Mouse (Mus musculus) stomach, embryonic 14.5 days (tissue): Measurements from ENCODE around the gene Gm30083. TPM values are rescaled to one million over a fixed set of nuclear protein-coding genes. Genes with fewer than 3 reads are reported as not detected.

Experiments
- ATAC-seq: fragments of 200-750 bp; cut with Nextera tagmentation; 2 replicates; pipeline ENCODE4 v1.8.0; 2017; ENCODE audit warnings: low read depth, moderate TSS enrichment; ENCODE audit not compliant: insufficient number of reproducible peaks, insufficient read depth, low FRiP score
- H3K27ac ChIP-seq: fragments of 300-500 bp; sonication (generic); 2 replicates; pipeline ENCODE4 v1.5.1; 2014; ENCODE audit warnings: mild to moderate bottlenecking, low read length, moderate library complexity, mixed read lengths
- H3K27me3 ChIP-seq: fragments of 300-500 bp; sonication (generic); 2 replicates; pipeline ENCODE4 v1.6.1; 2014; ENCODE audit warnings: low read length, control low read depth, mixed read lengths; ENCODE audit not compliant: control insufficient read depth, insufficient read depth
- H3K36me3 ChIP-seq: fragments of 300-500 bp; sonication (generic); 2 replicates; pipeline ENCODE4 v1.6.1; 2014; ENCODE audit warnings: mild to moderate bottlenecking, control low read depth, low read length, moderate library complexity, mixed read lengths; ENCODE audit not compliant: control insufficient read depth, insufficient read depth
- H3K4me1 ChIP-seq: fragments of 300-500 bp; sonication (generic); 2 replicates; pipeline ENCODE4 v1.6.1; 2014; ENCODE audit warnings: low read length, control low read depth, mixed read lengths; ENCODE audit not compliant: control insufficient read depth, insufficient read depth
- H3K4me2 ChIP-seq: fragments of 300-500 bp; sonication (generic); replicated peaks from 2 replicates; pipeline ENCODE4 v1.6.1; 2014; ENCODE audit warnings: low read depth, low read length, control low read depth
- H3K4me3 ChIP-seq: fragments of 300-500 bp; sonication (generic); 2 replicates; pipeline ENCODE4 v1.5.1; 2014; ENCODE audit warnings: low read depth, low read length, control low read depth
- H3K9ac ChIP-seq: fragments of 300-500 bp; sonication (generic); replicated peaks from 2 replicates; pipeline ENCODE4 v1.6.1; 2014; ENCODE audit warnings: low read depth, mild to moderate bottlenecking, control low read depth, low read length, moderate library complexity, mixed read lengths
- H3K9me3 ChIP-seq: fragments of 300-500 bp; sonication (generic); 2 replicates; pipeline ENCODE4 v1.6.1; 2016; ENCODE audit warnings: low read depth, low read length, control low read depth; ENCODE audit not compliant: control insufficient read depth
- WGBS: fragments of 180-500 bp; shearing (Covaris S2); extraction: QIAGEN DNeasy Blood & Tissue Kit; methylation state at CpG from one replicate; pipeline ENCODE4 v1.1.7; 2014; 5-methylcytosine and 5-hydroxymethylcytosine counted together
- polyA plus RNA-seq: library from polyadenylated mRNA; unstranded; fragments of >200 nt; fragmentation: Nextera tagmentation; extraction: Ambion mirVana; gene quantifications from 2 replicates; pipeline ENCODE4 v1.2.1, GENCODE M21; 2014

The Gm30083 gene
- polyA plus RNA-seq, 1 experiment from 2014 or later = not detected

GRCm38 (mm10) chr14:33978604-33979059, 36.4 kb downstream of the Gm30083 start, which contains the start of gene Zfp488:
Gene Zfp488, minus strand, starts transcription at chr14:33978764.
- H3K4me1 ChIP-seq = no peaks in the 10 kb centered on the region
- peak within 1 kb of the TSS; percentile 53 for H3K4me2 ChIP-seq
- 1% methylated on average over 25 of the region's 25 CpGs for WGBS
- ATAC-seq = peak; percentile 46; the same call in 1 of the 2 replicates
- no peaks in the 10 kb centered on the region for H3K27me3 ChIP-seq
- 0 out of 2 replicates have a peak within 1 kb of the TSS, but pooled peaks have one; percentile 18 for H3K9ac ChIP-seq
- H3K36me3 ChIP-seq = no peaks in the 10 kb centered on the region
- no peaks in the 10 kb centered on the region for H3K9me3 ChIP-seq
- H3K27ac ChIP-seq = no peak within 1 kb of the TSS
- H3K4me3 ChIP-seq = peak within 1 kb of the TSS; percentile 33

DNA sequence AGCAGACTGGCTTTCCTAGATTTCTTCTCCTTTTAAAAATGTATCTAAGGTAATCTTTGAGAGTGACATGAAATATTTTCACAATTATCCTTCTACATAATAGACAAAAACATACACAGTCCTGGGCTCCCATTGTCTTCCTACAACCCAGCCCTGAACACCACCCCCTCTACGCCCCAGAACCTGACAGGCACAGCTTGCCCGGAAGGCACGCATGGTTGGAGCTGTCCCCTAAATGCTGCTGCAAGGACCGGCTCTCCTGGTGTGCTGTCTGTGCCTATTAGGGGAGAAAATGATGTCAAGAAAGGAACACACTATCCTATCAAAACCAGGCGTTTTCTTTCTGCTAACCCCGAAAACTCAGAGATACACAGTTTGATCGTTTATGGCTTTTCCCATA, 37.2 kb downstream of the Gm30083 start:
- Histone ChIP-seq H3K27me3 (no peaks in the 10 kb centered on the region), H3K4me1 (no peaks in the 10 kb centered on the region), H3K27ac (no peak overlapping the region), H3K36me3 (no peaks in the 10 kb centered on the region), H3K4me3 (no peak overlapping the region), H3K9me3 (no peaks in the 10 kb centered on the region), H3K9ac (no peak overlapping the region), H3K4me2 (peak overlapping the region; percentile 53; the same call in 1 of the 2 replicates)
- 42% methylated on average over 7 of the region's 7 CpGs for WGBS
- no peak for ATAC-seq

DNA sequence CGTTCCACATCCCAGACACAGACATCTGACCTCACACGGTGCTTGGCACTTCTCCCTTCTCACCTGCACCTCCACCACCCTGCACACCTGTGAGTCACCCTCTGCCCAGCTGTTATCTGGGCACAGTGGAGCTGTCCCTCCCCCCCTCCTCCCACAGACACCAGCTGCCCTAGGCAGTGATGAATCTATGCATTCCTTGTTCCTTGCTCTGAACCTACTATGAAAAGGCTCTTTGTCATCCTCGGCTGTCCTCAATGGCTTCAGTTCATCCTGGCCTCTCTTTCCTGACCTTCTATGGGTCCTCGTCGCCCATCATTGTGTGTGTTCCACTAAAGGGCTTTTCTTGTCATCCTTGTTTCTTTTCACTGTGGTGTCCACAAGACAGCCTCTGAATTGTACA, 40.2 kb downstream of the Gm30083 start:
- Histone ChIP-seq H3K27me3 (no peaks in the 10 kb centered on the region), H3K9me3 (no peaks in the 10 kb centered on the region)

DNA sequence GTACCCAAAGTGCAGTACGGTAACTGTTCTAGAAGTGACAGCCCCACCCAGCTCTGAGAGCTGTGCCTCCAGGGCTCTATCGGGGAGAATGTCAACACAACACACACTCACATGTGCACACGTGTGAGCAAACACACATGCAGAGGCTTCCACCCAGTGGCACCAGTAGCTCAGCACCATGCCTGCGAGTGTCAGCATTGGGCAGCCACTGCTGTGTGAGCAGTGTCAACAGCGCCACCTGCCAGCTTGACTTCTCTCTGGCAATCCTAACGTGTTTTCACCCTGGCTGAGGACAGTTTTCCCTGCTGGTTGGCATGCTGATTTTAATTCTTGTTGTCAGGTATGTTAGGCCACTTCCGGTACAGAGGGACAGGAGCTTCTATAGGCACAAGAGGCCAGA, 42.3 kb downstream of the Gm30083 start:
- ATAC-seq = no peak
- no peak overlapping the region for H3K27ac ChIP-seq
- H3K36me3 ChIP-seq = no peaks in the 10 kb centered on the region
- H3K9ac ChIP-seq = no peak overlapping the region
- no peak overlapping the region for H3K4me2 ChIP-seq
- H3K27me3 ChIP-seq = no peaks in the 10 kb centered on the region
- no peaks in the 10 kb centered on the region for H3K4me1 ChIP-seq
- no peak overlapping the region for H3K4me3 ChIP-seq
- WGBS = 45% methylated on average over 7 of the region's 7 CpGs
- H3K9me3 ChIP-seq = no peaks in the 10 kb centered on the region

More for the DNA sequence above, 40.2 kb downstream of the Gm30083 start:
- Histone ChIP-seq H3K36me3 (no peaks in the 10 kb centered on the region), H3K27ac (no peak overlapping the region), H3K4me3 (no peak overlapping the region), H3K9ac (no peak overlapping the region), H3K4me1 (no peaks in the 10 kb centered on the region), H3K4me2 (no peak overlapping the region)
- 65% methylated on average over 5 of the region's 5 CpGs for WGBS
- no peak for ATAC-seq

DNA sequence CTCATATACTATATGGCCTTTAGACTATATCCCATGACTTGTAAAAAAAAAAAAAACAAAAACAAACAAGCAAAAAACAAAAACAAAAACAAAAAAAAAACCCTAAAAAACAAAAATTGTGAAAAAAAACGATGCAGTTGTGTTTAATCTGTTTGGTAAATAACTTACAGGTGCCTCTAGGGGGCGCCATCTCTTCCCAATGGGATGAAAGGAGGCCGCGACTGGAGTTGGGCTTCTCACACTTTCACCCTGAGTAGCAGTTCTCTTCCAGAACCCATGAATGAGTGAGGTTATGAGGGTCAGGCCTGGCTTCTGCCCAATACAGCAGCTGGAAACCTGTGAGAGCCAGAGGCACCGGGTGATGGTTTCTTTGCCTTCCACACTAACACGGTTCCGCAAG, 49.3 kb downstream of the Gm30083 start:
- no peak overlapping the region for H3K4me2 ChIP-seq
- no peaks in the 10 kb centered on the region for H3K9me3 ChIP-seq
- H3K4me3 ChIP-seq = no peak overlapping the region
- H3K27me3 ChIP-seq = no peaks in the 10 kb centered on the region
- H3K36me3 ChIP-seq = no peaks in the 10 kb centered on the region
- 66% methylated on average over 7 of the region's 7 CpGs for WGBS
- no peak for ATAC-seq
- H3K27ac ChIP-seq = no peak overlapping the region
- H3K4me1 ChIP-seq = no peaks in the 10 kb centered on the region
- H3K9ac ChIP-seq = no peak overlapping the region

GRCm38 (mm10) chr14:33959341-33959740, 55.6 kb downstream of the Gm30083 start:
- Histone ChIP-seq H3K36me3 (no peaks in the 10 kb centered on the region), H3K4me1 (no peaks in the 10 kb centered on the region), H3K4me2 (no peak overlapping the region), H3K9me3 (no peaks in the 10 kb centered on the region), H3K27me3 (no peaks in the 10 kb centered on the region), H3K4me3 (no peak overlapping the region), H3K9ac (no peak overlapping the region), H3K27ac (no peak overlapping the region)
- no peak; the same call in 1 of the 2 replicates for ATAC-seq
- WGBS = 13% methylated on average over 9 of the region's 9 CpGs

GRCm38 (mm10) chr14:33958841-33959240, 56.1 kb downstream of the Gm30083 start:
- 48% methylated on average over 3 of the region's 3 CpGs for WGBS
- Histone ChIP-seq H3K27ac (no peak overlapping the region), H3K27me3 (no peaks in the 10 kb centered on the region), H3K36me3 (no peaks in the 10 kb centered on the region), H3K4me3 (no peak overlapping the region), H3K9ac (no peak overlapping the region), H3K9me3 (no peaks in the 10 kb centered on the region), H3K4me1 (no peaks in the 10 kb centered on the region), H3K4me2 (no peak overlapping the region)
- no peak for ATAC-seq

GRCm38 (mm10) chr14:33958186-33958585, 56.8 kb downstream of the Gm30083 start:
- no peaks in the 10 kb centered on the region for H3K36me3 ChIP-seq
- no peak overlapping the region for H3K4me3 ChIP-seq
- no peaks in the 10 kb centered on the region for H3K27me3 ChIP-seq
- no peak for ATAC-seq
- no peak overlapping the region for H3K4me2 ChIP-seq
- no peak overlapping the region for H3K9ac ChIP-seq
- H3K27ac ChIP-seq = no peak overlapping the region
- H3K4me1 ChIP-seq = no peaks in the 10 kb centered on the region
- H3K9me3 ChIP-seq = no peaks in the 10 kb centered on the region
- 88% methylated on average over 4 of the region's 4 CpGs for WGBS

GRCm38 (mm10) chr14:33956055-33956454, 58.9 kb downstream of the Gm30083 start:
- H3K27me3 ChIP-seq = no peaks in the 10 kb centered on the region
- no peak for ATAC-seq
- H3K4me3 ChIP-seq = no peak overlapping the region
- no peaks in the 10 kb centered on the region for H3K36me3 ChIP-seq
- no peaks in the 10 kb centered on the region for H3K9me3 ChIP-seq
- 77% methylated on average over 13 of the region's 13 CpGs for WGBS
- no peak overlapping the region for H3K27ac ChIP-seq
- no peak overlapping the region for H3K9ac ChIP-seq
- no peaks in the 10 kb centered on the region for H3K4me1 ChIP-seq
- no peak overlapping the region for H3K4me2 ChIP-seq
